Mouse (Mus musculus) megakaryocyte, embryonic 14.5 days (primary cell): ENCODE data around the gene Kdelr2.

ENCODE experiments used
- FLI1 ChIP-seq: IDR thresholded peaks from 2 replicates; pipeline ENCODE4 v1.6.1; 2012; ENCODE audit warnings: low read length, inconsistent platforms, mixed read lengths
- GATA1 ChIP-seq: IDR thresholded peaks from 3 replicates; pipeline ENCODE4 v1.6.1; 2012; ENCODE audit warnings: mixed read lengths, low read length, inconsistent platforms, borderline replicate concordance

- TF ChIP-seq GATA1 (no peak), FLI1 (no peak)
These were observed 27.5 kb upstream of the Kdelr2 start for GRCm38 (mm10) chr5:143376156-143376555.
